Mouse (Mus musculus): ENCODE results near the gene Jazf1.

DNA sequence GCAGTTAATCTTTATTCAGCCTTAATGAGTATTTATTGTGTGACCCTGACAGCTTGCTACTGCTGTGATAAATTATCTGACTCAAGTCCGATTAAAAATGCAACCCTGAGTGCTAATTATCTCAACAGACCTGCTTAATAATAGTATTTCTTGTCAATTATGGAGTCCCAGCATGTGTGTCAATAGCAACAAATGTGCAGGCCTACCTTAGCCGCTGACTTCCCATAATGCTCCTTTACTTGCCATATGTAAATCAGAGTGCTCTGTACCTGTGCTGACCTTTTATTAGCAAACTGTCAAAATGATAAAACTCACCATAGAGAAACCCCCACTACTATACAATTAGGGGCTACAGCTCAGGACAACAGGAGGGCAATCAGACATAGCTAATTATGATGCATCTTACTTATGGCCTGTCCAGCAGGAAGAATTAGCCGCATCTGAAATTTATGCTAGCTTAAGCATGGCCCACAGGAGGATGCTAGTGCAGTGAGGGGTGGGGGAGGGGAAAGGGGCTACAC, 209.5 kb downstream of the Jazf1 start:
- TF ChIP-seq CTCF (conservative IDR thresholded peaks at IDR 0.05 in 1 of 2, IDR thresholded peaks at IDR 0.05 in 1 of 2; ENCODE audit: low read depth in 2 of 2, low read length in 2 of 2) (no peak), POLR2A (IDR thresholded peaks at IDR 0.05; ENCODE audit: low read depth, low read length) (no peak), UBTF (IDR thresholded peaks at IDR 0.05; ENCODE audit: low read depth, low read length) (no peak), KAT2A (IDR thresholded peaks at IDR 0.05; ENCODE audit: insufficient replicate concordance, low read length) (no peak), SIN3A (IDR thresholded peaks at IDR 0.05; ENCODE audit: low read length) (no peak), ZKSCAN1 (IDR thresholded peaks at IDR 0.05; ENCODE audit: borderline replicate concordance, low read depth, low read length) (no peak), EP300 (IDR thresholded peaks at IDR 0.05; ENCODE audit: low read length) (no peak), CHD1 (IDR thresholded peaks at IDR 0.05; ENCODE audit: low read depth, low read length) (no peak), E2F4 (IDR thresholded peaks at IDR 0.05; ENCODE audit: insufficient replicate concordance, low read depth, low read length) (no peak), ETS1 (conservative IDR thresholded peaks at IDR 0.05; ENCODE audit: low read depth, low read length) (no peak), TCF12 (IDR thresholded peaks at IDR 0.05; ENCODE audit: low read depth, low read length) (no peak)
